Mouse (Mus musculus) brain, embryonic 14.5 days (tissue): ENCODE data around the gene Npas3.

ENCODE experiments used
- CTCF ChIP-seq: fragments of 200-500 bp; IDR thresholded peaks from 2 replicates; pipeline ENCODE4 v1.5.1; 2012; ENCODE audit warnings: inconsistent platforms, mild to moderate bottlenecking, moderate library complexity, borderline replicate concordance; ENCODE audit not compliant: insufficient read depth, insufficient read length; ENCODE audit errors: extremely low read depth
- POLR2A ChIP-seq: fragments of 200-500 bp; IDR thresholded peaks from 2 replicates; pipeline ENCODE4 v1.6.1; 2012; ENCODE audit warnings: mild to moderate bottlenecking, inconsistent platforms, borderline replicate concordance; ENCODE audit not compliant: poor library complexity, insufficient read depth, insufficient read length, severe bottlenecking; ENCODE audit errors: extremely low read depth

DNA sequence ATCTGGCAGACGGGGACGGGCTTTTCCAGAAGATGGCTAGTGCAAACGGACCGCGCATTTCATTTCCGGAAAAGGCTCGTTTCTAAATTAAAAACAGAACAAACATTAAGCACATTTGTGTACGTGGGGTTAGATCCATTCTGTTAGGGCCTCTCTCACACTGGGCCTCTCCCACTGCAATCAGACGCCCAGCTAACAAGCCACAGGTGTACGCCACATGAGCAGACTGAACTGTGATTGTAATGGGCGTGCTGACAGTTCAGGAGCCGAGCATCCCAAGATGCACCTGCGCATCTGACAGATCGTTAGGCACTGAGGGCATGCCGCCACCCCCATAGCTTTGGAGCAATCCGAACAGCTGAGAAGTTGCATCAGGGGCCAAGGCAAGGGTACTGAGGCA, 816.5 kb downstream of the Npas3 start:
- TF ChIP-seq CTCF (no peak), POLR2A (no peak)
